Mouse (Mus musculus): ENCODE data around the gene Acsf3.

- no peak for TF ChIP-seq CTCF (IDR thresholded peaks at IDR 0.05; ENCODE audit: low read depth, low read length)
- TF ChIP-seq GATA1 (IDR thresholded peaks at IDR 0.05; ENCODE audit: borderline replicate concordance, low read length): no peak
- no peak for TF ChIP-seq TAL1 (conservative IDR thresholded peaks at IDR 0.05; ENCODE audit: low read depth, low read length)
- no peak for TF ChIP-seq POLR2AphosphoS5 (IDR thresholded peaks at IDR 0.05; ENCODE audit: insufficient replicate concordance, low read depth, low read length)
These were observed 8.6 kb upstream of the Acsf3 start for GRCm38 (mm10) chr8:122766647-122767200.

All from G1E (cell line).